Mouse (Mus musculus) gastrocnemius, adult 2 months (tissue): Measurements from ENCODE around the gene Ripor1. TPM values are rescaled to one million over a fixed set of nuclear protein-coding genes. Genes with fewer than 3 reads are reported as not detected.

ENCODE experiments used
- DNase-seq: peaks from one replicate; pipeline ENCODE4 v3.0.0; 2022
- H3K27ac ChIP-seq: fragments of 200-600 bp; 2 replicates; pipeline ENCODE4 v1.8.1; 2022; ENCODE audit warnings: mild to moderate bottlenecking
- H3K4me3 ChIP-seq: fragments of 200-600 bp; 2 replicates; pipeline ENCODE4 v1.8.1; 2022; ENCODE audit warnings: mild to moderate bottlenecking, moderate library complexity
- CTCF ChIP-seq: fragments of 200-600 bp; IDR thresholded peaks from 2 replicates; pipeline ENCODE4 v1.8.1; 2022; ENCODE audit warnings: antibody characterized with exemption, mild to moderate bottlenecking, moderate library complexity
- intact Hi-C: fragments of 180-260 bp; cut with DNase I; formaldehyde crosslinking; loops from one replicate; pipeline ENCODE4 v1.15.1; 2025
- total RNA-seq, 2 experiments: library from RNA; stranded (reverse); gene quantifications; 2 replicates each; pipeline ENCODE4 v1.2.3; 2021

Ripor1 gene
- total RNA-seq, 2 experiments from 2014 or later = 15.7 to 20.6 TPM

GRCm38 (mm10) chr8:105622421-105622920 is 17.4 kb downstream of the Ripor1 start:
- intact Hi-C loops = loop anchor here (2.0 kb wide), 1 partner anchor 62 kb away; no protein-coding TSS in a partner anchor
- Histone ChIP-seq H3K27ac (peak overlapping the region; percentile 64), H3K4me3 (peak overlapping the region; percentile 23; the same call in 1 of the 2 replicates)
- no peak; the same call in 1 of the 2 replicates for TF ChIP-seq CTCF
- DNase-seq = peak; percentile 95

GRCm38 (mm10) chr8:105623118-105623517 is 18.1 kb downstream of the Ripor1 start:
- intact Hi-C loops = loop anchor here (2.0 kb wide), 1 partner anchor 62 kb away; no protein-coding TSS in a partner anchor
- DNase-seq = no peak
- H3K4me3 ChIP-seq = peak overlapping the region; percentile 23; the same call in 1 of the 2 replicates
- H3K27ac ChIP-seq = peak overlapping the region; percentile 64
- no peak for TF ChIP-seq CTCF

- TF ChIP-seq CTCF = no peak
- peak overlapping the region; percentile 64 for H3K27ac ChIP-seq
- no peak overlapping the region for H3K4me3 ChIP-seq
- intact Hi-C loops = loop anchor here (2.0 kb wide), 1 partner anchor 61 kb away; no protein-coding TSS in a partner anchor
- DNase-seq = no peak
These were observed 18.7 kb downstream of the Ripor1 start for GRCm38 (mm10) chr8:105623679-105624245.

- Histone ChIP-seq H3K4me3 (no peak overlapping the region), H3K27ac (no peak overlapping the region)
- intact Hi-C loops = no loop called here
- DNase-seq = no peak
- TF ChIP-seq CTCF = no peak
These were observed 19.3 kb downstream of the Ripor1 start for GRCm38 (mm10) chr8:105624401-105624800.

DNA sequence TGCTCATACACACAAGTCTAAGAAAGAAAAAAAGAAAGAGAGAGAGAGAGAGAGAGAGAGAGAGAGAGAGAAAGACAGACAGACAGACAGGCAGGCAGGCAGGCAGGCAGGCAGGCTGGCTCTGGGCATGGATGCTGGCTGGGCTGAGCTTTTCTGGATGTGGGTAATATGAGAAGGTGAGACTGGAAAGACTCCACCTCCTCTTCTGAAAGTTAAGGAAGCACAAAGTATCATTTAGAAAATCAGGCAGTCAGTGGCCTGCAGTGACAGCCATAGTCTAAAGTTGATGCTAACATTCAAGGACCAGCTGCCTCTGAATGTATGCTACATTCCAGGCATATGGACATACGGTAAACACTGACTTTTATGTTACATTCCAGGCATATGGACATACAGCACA is 19.8 kb downstream of the Ripor1 start:
- no peak overlapping the region for H3K4me3 ChIP-seq
- no peak for TF ChIP-seq CTCF
- no peak overlapping the region for H3K27ac ChIP-seq
- intact Hi-C loops = no loop called here
- no peak for DNase-seq

- Histone ChIP-seq H3K27ac (no peak overlapping the region), H3K4me3 (no peak overlapping the region)
- intact Hi-C loops = no loop called here
- TF ChIP-seq CTCF = no peak
- DNase-seq = no peak
These were observed 21.0 kb downstream of the Ripor1 start for GRCm38 (mm10) chr8:105626086-105626485.

DNA sequence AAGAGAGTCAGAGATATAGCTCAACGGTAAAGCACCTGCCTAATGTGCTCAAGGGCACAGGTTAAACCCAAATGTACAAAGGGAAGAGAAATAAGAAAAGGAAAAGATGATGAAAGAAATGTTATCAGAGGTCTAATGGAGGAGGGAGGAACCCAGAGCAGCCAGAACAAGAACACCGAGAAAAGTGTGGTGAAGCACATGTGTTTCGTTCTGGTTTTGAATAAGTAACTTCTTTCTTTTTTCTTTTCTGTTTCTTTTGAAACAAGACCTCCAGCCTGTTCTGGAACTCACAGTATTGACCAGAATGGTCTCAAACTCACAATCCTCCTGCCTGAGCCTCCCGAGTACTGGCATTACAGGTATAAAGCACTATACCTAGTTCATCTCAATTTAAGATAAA is 24.3 kb downstream of the Ripor1 start:
- no peak for TF ChIP-seq CTCF
- Histone ChIP-seq H3K4me3 (no peak overlapping the region), H3K27ac (no peak overlapping the region)
- DNase-seq = no peak
- intact Hi-C loops = no loop called here

DNA sequence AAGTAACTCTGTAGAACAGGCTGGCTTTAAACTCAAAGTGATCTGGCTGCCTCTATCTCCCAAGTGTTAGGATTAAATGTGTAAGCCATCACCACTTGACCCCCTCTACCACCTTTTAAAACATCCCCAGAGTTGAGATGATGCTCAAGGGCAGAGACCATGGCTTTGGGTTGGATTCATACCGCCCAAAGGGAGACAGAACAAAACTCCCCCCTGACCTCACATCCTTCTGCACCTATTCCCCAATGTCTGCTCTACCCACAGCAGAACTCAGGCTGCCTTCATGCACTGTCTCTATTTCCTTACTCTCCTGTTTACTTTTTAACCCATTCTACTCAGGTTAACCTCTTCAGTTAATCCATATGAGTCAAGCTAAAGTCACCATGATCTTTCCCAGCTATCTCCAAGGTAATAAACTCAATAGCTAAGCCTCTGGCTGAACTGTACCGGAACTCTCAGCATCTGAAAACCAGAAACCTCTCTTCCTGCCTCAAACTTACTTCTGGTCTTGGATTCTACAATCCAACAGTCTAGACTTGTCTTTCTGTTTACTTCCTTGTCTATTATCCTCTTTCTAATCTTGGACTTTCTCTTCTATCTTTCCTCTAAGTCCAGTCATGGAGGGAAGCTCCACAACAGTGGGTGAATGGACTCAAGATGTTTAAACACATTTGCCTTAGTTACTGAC is 29.9 kb downstream of the Ripor1 start:
- intact Hi-C loops = no loop called here
- H3K4me3 ChIP-seq = peak overlapping the region; percentile 93; the same call in 1 of the 2 replicates
- no peak for TF ChIP-seq CTCF
- H3K27ac ChIP-seq = peak overlapping the region; percentile 95
- DNase-seq = no peak

GRCm38 (mm10) chr8:105635481-105635880 is 30.4 kb downstream of the Ripor1 start:
- DNase-seq = no peak
- TF ChIP-seq CTCF = no peak
- H3K27ac ChIP-seq = peak overlapping the region; percentile 95
- peak overlapping the region; percentile 93 for H3K4me3 ChIP-seq
- intact Hi-C loops = no loop called here

- Histone ChIP-seq H3K27ac (peak within 1 kb of the TSS; percentile 95), H3K4me3 (peak within 1 kb of the TSS; percentile 93)
- TF ChIP-seq CTCF = peak; percentile 95
- DNase-seq = peak; percentile 96
- intact Hi-C loops = loop anchor here (2.0 kb wide), 1 partner anchor 49 kb away; no protein-coding TSS in a partner anchor
These were observed 31.2 kb downstream of the Ripor1 start, which contains the start of gene Ctcf for GRCm38 (mm10) chr8:105636018-105636962. TSS of gene Ctcf (plus strand) at chr8:105636568.

- intact Hi-C loops = loop anchor here (2.0 kb wide), 1 partner anchor 48 kb away; no protein-coding TSS in a partner anchor
- no peak for TF ChIP-seq CTCF
- peak; percentile 69 for DNase-seq
- peak within 1 kb of the TSS; percentile 95 for H3K27ac ChIP-seq
- H3K4me3 ChIP-seq = peak within 1 kb of the TSS; percentile 93
These were observed 32.0 kb downstream of the Ripor1 start, which contains the start of gene Agrp for GRCm38 (mm10) chr8:105636963-105637510. TSS of gene Agrp (minus strand) at chr8:105637393.

- Histone ChIP-seq H3K4me3 (peak overlapping the region; percentile 93), H3K27ac (peak overlapping the region; percentile 95)
- no peak for DNase-seq
- intact Hi-C loops = loop anchor here (2.0 kb wide), 1 partner anchor 47 kb away; no protein-coding TSS in a partner anchor
- no peak for TF ChIP-seq CTCF
These were observed 32.6 kb downstream of the Ripor1 start for GRCm38 (mm10) chr8:105637601-105638041.
